Mouse (Mus musculus): ENCODE data around the gene Mta2. TPM values are rescaled to one million over a fixed set of nuclear protein-coding genes. Genes with fewer than 3 reads are reported as not detected.

Gene Mta2
- polyA plus RNA-seq, 1 experiment from 2014 or later = 73.9 TPM

DNA sequence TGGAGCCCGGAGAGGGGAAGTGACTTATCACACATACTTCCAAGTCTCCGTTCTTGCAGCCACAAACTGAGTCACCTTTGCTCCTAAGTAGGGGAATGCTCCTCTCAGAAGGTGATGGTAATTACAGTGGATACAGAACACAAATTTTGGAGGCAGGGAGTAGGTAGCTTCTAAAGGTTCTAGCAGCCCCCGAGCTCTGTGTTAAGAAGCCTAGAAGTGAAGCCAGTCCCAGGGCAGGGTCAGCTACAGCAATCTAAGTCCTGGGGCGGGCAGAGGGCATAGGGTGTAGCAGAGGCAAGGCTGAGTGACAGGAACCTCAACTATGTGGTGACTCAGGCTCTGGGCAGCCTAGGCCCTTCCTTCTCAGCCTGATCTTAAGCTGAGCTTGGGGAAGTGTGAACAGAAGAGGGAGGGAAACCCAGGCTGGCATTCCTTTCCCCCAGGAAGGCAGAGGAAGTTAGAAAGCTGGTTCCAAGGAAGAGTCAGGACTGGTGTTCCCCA lies 41.5 kb downstream of the Mta2 start:
- H3K9ac ChIP-seq (ENCODE audit: low read depth, low read length) = no peak overlapping the region
- ATAC-seq (ENCODE audit: low read depth) = 0 out of 2 replicates have a peak, but pooled peaks have one; percentile 18
- no peak overlapping the region; the same call in 1 of the 2 replicates for H3K27ac ChIP-seq (ENCODE audit: low read length)
- H3K4me3 ChIP-seq (ENCODE audit: low read depth, low read length) = no peak overlapping the region
- peaks cover 21% of the 10 kb centered on the region for H3K4me1 ChIP-seq (ENCODE audit: control insufficient read depth, low read depth, low read length)
- no peak overlapping the region for H3K4me2 ChIP-seq (ENCODE audit: low read depth, low read length)
- peaks cover 6% of the 10 kb centered on the region for H3K27me3 ChIP-seq (ENCODE audit: control insufficient read depth, insufficient read depth, low read depth, low read length)
- peaks cover 13% of the 10 kb centered on the region for H3K36me3 ChIP-seq (ENCODE audit: control insufficient read depth, insufficient read depth)
- no peaks in the 10 kb centered on the region for H3K9me3 ChIP-seq (replicated peaks; ENCODE audit: control insufficient read depth, low read length)
- WGBS (ENCODE audit: insufficient replicate concordance) = 8% methylated on average over 4 of the region's 4 CpGs

GRCm38 (mm10) chr19:8984255-8984868 lies 42.7 kb downstream of the Mta2 start:
- Histone ChIP-seq H3K4me1 (ENCODE audit: control insufficient read depth, low read depth, low read length) (peaks cover 27% of the 10 kb centered on the region), H3K27ac (ENCODE audit: low read length) (no peak overlapping the region), H3K27me3 (ENCODE audit: control insufficient read depth, insufficient read depth, low read depth, low read length) (peaks cover 17% of the 10 kb centered on the region), H3K9me3 (replicated peaks; ENCODE audit: control insufficient read depth, low read length) (no peaks in the 10 kb centered on the region), H3K36me3 (ENCODE audit: control insufficient read depth, insufficient read depth) (peaks cover 2% of the 10 kb centered on the region), H3K4me3 (ENCODE audit: low read depth, low read length) (no peak overlapping the region), H3K4me2 (ENCODE audit: low read depth, low read length) (no peak overlapping the region), H3K9ac (ENCODE audit: low read depth, low read length) (no peak overlapping the region)
- 30% methylated on average over 7 of the region's 7 CpGs for WGBS (ENCODE audit: insufficient replicate concordance)
- no peak for ATAC-seq (ENCODE audit: low read depth)

GRCm38 (mm10) chr19:8985891-8986290 lies 44.2 kb downstream of the Mta2 start:
- Histone ChIP-seq H3K36me3 (ENCODE audit: control insufficient read depth, insufficient read depth) (no peaks in the 10 kb centered on the region), H3K4me3 (ENCODE audit: low read depth, low read length) (no peak overlapping the region), H3K27ac (ENCODE audit: low read length) (no peak overlapping the region), H3K4me2 (ENCODE audit: low read depth, low read length) (no peak overlapping the region), H3K9me3 (replicated peaks; ENCODE audit: control insufficient read depth, low read length) (no peaks in the 10 kb centered on the region), H3K9ac (ENCODE audit: low read depth, low read length) (no peak overlapping the region), H3K27me3 (ENCODE audit: control insufficient read depth, insufficient read depth, low read depth, low read length) (peaks cover 32% of the 10 kb centered on the region), H3K4me1 (ENCODE audit: control insufficient read depth, low read depth, low read length) (peaks cover 34% of the 10 kb centered on the region)
- 59% methylated on average over 5 of the region's 5 CpGs for WGBS (ENCODE audit: insufficient replicate concordance)
- no peak for ATAC-seq (ENCODE audit: low read depth)

GRCm38 (mm10) chr19:8987816-8988215 lies 46.1 kb downstream of the Mta2 start:
- no peak overlapping the region for H3K27ac ChIP-seq (ENCODE audit: low read length)
- H3K36me3 ChIP-seq (ENCODE audit: control insufficient read depth, insufficient read depth) = no peaks in the 10 kb centered on the region
- peaks cover 30% of the 10 kb centered on the region for H3K4me1 ChIP-seq (ENCODE audit: control insufficient read depth, low read depth, low read length)
- WGBS (ENCODE audit: insufficient replicate concordance) = 47% methylated on average over 2 of the region's 2 CpGs
- no peak for ATAC-seq (ENCODE audit: low read depth)
- H3K27me3 ChIP-seq (ENCODE audit: control insufficient read depth, insufficient read depth, low read depth, low read length) = peaks cover 35% of the 10 kb centered on the region
- H3K4me2 ChIP-seq (ENCODE audit: low read depth, low read length) = no peak overlapping the region
- no peak overlapping the region for H3K4me3 ChIP-seq (ENCODE audit: low read depth, low read length)
- H3K9ac ChIP-seq (ENCODE audit: low read depth, low read length) = no peak overlapping the region
- H3K9me3 ChIP-seq (replicated peaks; ENCODE audit: control insufficient read depth, low read length) = no peaks in the 10 kb centered on the region

DNA sequence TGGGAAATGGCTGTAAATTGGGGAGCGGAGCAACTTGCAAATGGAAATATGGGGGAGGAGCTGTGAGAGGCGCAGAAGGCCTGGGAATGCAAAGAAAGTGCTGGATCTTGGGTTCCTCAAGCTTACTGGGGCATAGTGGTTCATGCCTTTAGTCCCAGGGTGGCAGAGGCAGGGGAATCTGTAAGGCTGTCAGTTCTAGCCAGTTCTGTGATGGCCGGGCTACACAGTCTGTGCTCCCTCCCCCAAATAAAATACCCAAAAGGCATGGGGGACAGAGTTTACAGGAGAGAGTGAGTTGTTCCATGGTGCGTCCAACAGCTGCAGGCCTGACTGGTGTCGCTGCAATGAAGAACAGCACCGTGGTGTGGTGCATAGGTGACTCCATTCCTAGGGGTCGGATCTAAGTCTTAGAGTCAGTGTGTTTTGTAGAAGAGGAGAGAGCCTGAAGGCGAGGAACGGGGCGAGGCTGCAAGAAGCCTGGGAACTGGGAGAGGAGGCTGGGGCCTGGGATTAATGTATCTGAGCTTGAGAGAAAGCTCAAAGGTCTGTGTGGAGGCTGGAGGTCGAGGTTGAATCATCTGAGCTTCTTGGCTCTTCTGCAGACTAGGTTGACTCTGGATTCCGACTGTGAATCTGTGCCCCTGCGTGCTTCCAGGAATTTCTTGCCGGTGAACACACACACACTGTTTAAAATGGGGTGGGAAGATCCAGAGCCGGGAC lies 46.8 kb downstream of the Mta2 start:
- no peak for ATAC-seq (ENCODE audit: low read depth)
- Histone ChIP-seq H3K9ac (ENCODE audit: low read depth, low read length) (no peak overlapping the region), H3K9me3 (replicated peaks; ENCODE audit: control insufficient read depth, low read length) (no peaks in the 10 kb centered on the region)

DNA sequence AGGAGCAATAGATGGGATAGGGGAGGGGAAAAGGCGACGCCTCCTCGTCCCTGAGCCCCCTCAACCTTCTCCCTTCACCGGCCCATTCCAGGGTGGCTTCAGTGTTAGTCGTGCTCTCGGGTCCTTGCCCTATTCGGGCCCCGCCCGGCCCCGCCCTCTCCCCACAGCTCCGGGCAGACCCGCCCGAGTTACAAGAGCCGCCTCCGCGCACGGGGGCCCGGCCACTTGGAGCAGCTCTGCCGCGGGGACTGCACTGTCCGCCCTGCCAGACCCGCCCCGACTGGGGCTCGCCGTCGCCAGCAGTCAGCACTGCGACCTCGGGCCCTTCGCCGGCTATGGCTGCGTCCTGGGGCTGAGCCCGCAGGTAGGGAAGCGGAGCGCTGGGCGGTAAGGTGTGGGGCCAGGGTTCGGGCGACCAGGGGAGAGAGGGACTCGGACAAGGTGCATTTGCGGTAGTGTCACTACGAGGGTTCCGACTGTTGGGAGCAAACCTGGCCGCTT lies 47.4 kb downstream of the Mta2 start, which contains the start of gene Ahnak:
Ahnak (plus strand) TSS at position 219 of the 501 bp plus-strand sequence.
- Histone ChIP-seq H3K36me3 (ENCODE audit: control insufficient read depth, insufficient read depth) (no peaks in the 10 kb centered on the region), H3K27me3 (ENCODE audit: control insufficient read depth, insufficient read depth, low read depth, low read length) (peaks cover 35% of the 10 kb centered on the region), H3K9me3 (replicated peaks; ENCODE audit: control insufficient read depth, low read length) (no peaks in the 10 kb centered on the region), H3K4me1 (ENCODE audit: control insufficient read depth, low read depth, low read length) (peaks cover 20% of the 10 kb centered on the region), H3K27ac (ENCODE audit: low read length) (peak within 1 kb of the TSS; percentile 22; the same call in 1 of the 2 replicates), H3K4me2 (ENCODE audit: low read depth, low read length) (peak within 1 kb of the TSS; percentile 80), H3K9ac (ENCODE audit: low read depth, low read length) (peak within 1 kb of the TSS; percentile 55), H3K4me3 (ENCODE audit: low read depth, low read length) (peak within 1 kb of the TSS; percentile 61)
- peak; percentile 73 for ATAC-seq (ENCODE audit: low read depth)
- WGBS (ENCODE audit: insufficient replicate concordance) = 1% methylated on average over 42 of the region's 42 CpGs

More for the DNA sequence above, 46.8 kb downstream of the Mta2 start:
- peaks cover 24% of the 10 kb centered on the region for H3K4me1 ChIP-seq (ENCODE audit: control insufficient read depth, low read depth, low read length)
- H3K27ac ChIP-seq (ENCODE audit: low read length) = no peak overlapping the region
- 32% methylated on average over 15 of the region's 15 CpGs for WGBS (ENCODE audit: insufficient replicate concordance)
- peaks cover 35% of the 10 kb centered on the region for H3K27me3 ChIP-seq (ENCODE audit: control insufficient read depth, insufficient read depth, low read depth, low read length)
- peak overlapping the region; percentile 61 for H3K4me3 ChIP-seq (ENCODE audit: low read depth, low read length)
- H3K4me2 ChIP-seq (ENCODE audit: low read depth, low read length) = peak overlapping the region; percentile 80
- H3K36me3 ChIP-seq (ENCODE audit: control insufficient read depth, insufficient read depth) = no peaks in the 10 kb centered on the region

- Histone ChIP-seq H3K4me3 (ENCODE audit: low read depth, low read length) (peak overlapping the region; percentile 61), H3K4me1 (ENCODE audit: control insufficient read depth, low read depth, low read length) (peaks cover 16% of the 10 kb centered on the region), H3K4me2 (ENCODE audit: low read depth, low read length) (peak overlapping the region; percentile 80), H3K27me3 (ENCODE audit: control insufficient read depth, insufficient read depth, low read depth, low read length) (peaks cover 35% of the 10 kb centered on the region), H3K9ac (ENCODE audit: low read depth, low read length) (peak overlapping the region; percentile 55), H3K36me3 (ENCODE audit: control insufficient read depth, insufficient read depth) (no peaks in the 10 kb centered on the region), H3K9me3 (replicated peaks; ENCODE audit: control insufficient read depth, low read length) (no peaks in the 10 kb centered on the region), H3K27ac (ENCODE audit: low read length) (peak overlapping the region; percentile 22; the same call in 1 of the 2 replicates)
- under 1% methylated on average over 53 of the region's 53 CpGs for WGBS (ENCODE audit: insufficient replicate concordance)
- peak; percentile 19; the same call in 1 of the 2 replicates for ATAC-seq (ENCODE audit: low read depth)
These were observed 48.1 kb downstream of the Mta2 start for GRCm38 (mm10) chr19:8989567-8990431.

GRCm38 (mm10) chr19:8990432-8991102 lies 48.9 kb downstream of the Mta2 start:
- ATAC-seq (ENCODE audit: low read depth) = 0 out of 2 replicates have a peak, but pooled peaks have one; percentile 22
- H3K9ac ChIP-seq (ENCODE audit: low read depth, low read length) = 0 out of 2 replicates have a peak overlapping the region, but pooled peaks have one; percentile 1
- H3K36me3 ChIP-seq (ENCODE audit: control insufficient read depth, insufficient read depth) = no peaks in the 10 kb centered on the region
- peak overlapping the region; percentile 80 for H3K4me2 ChIP-seq (ENCODE audit: low read depth, low read length)
- peak overlapping the region; percentile 61 for H3K4me3 ChIP-seq (ENCODE audit: low read depth, low read length)
- no peaks in the 10 kb centered on the region for H3K9me3 ChIP-seq (replicated peaks; ENCODE audit: control insufficient read depth, low read length)
- H3K27ac ChIP-seq (ENCODE audit: low read length) = 0 out of 2 replicates have a peak overlapping the region, but pooled peaks have one; percentile 21
- H3K4me1 ChIP-seq (ENCODE audit: control insufficient read depth, low read depth, low read length) = peaks cover 14% of the 10 kb centered on the region
- 23% methylated on average over 15 of the region's 15 CpGs for WGBS (ENCODE audit: insufficient replicate concordance)
- H3K27me3 ChIP-seq (ENCODE audit: control insufficient read depth, insufficient read depth, low read depth, low read length) = peaks cover 35% of the 10 kb centered on the region
